Mouse (Mus musculus): ENCODE measurements at regions not wholly inside any gene's neighbourhood (a gene's known extent, or its start where the extent isn't known, plus 50 kb on each side); places are given as distances from the start of the nearest gene placed in this dataset.
"Not testable (repeated sequence)": the region's sequence is repeated elsewhere in the genome, so short reads cannot be mapped to it uniquely, and the experiment has no call there.

- no peak for DNase-seq (ENCODE audit: low spot score in 2 of 2)
These were observed 409.9 kb upstream of the Ercc4 start for GRCm38 (mm10) chr16:12699557-12699956.

- no peak for DNase-seq (ENCODE audit: low spot score in 2 of 2)
These were observed 409.4 kb upstream of the Ercc4 start for GRCm38 (mm10) chr16:12700088-12700487.

DNA sequence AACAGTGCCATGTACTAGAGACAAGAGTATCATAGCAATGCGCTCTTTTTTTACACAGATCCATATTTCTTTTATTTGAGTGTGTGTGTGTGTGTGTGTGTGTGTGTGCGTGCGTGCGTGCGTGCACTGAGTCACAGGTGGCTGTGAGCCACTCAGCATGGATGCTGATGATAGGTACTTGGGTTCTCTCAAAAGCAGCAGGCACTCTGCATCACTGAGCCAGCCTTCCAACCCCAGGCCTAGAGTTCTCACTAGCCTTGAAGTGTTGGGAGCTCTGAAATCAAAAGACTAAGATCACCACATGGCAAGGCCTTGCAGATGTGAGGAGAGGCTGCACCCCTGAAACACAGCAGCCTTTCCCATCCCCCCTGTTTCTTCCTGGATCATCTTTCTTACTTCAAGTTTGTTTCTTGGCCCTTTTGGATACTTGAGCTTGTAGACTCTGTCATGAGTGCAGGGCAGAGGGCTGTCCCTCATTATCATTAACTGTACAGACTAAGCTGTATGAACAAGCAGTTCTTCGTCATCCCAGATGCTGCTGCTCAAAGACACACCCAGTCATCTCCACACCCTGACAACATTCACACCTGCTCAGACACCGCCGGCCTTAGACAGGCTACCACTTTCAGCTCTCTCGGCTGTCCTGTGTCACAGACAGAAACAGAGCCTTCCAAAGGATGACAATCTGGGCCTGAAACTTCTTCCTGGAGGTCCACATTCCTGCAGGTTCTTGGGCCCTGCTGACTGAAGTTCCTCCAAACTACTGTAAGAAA lies 405.5 kb upstream of the Ercc4 start:
- DNase-seq (ENCODE audit: low spot score in 2 of 2), result no peak

- DNase-seq (ENCODE audit: low spot score in 2 of 2), result no peak
These were observed 402.6 kb upstream of the Ercc4 start for GRCm38 (mm10) chr16:12706907-12707306.

GRCm38 (mm10) chr16:12721368-12721767 lies 388.1 kb upstream of the Ercc4 start:
- DNase-seq (ENCODE audit: low spot score in 2 of 2), result not testable (repeated sequence)

DNA sequence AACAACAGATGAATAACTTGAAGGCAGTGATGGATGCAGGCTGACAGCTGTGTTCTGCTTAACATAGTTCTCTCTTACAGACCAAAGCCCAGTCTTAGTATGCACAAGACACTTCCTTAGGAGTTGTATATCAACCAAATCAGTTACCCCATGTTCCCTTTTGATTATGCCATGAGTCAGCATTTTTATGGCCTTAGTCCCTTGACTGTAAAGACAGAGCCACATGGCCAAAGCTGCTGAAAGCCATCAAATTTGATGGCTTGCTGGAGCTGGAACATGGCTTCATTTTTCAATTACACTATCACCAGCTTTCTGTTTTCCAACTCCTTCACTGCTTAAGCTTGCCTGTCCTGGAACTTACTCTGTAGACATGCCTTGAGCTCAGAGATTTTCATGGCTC lies 383.4 kb upstream of the Ercc4 start:
- no peak for DNase-seq (ENCODE audit: low spot score in 2 of 2)

DNA sequence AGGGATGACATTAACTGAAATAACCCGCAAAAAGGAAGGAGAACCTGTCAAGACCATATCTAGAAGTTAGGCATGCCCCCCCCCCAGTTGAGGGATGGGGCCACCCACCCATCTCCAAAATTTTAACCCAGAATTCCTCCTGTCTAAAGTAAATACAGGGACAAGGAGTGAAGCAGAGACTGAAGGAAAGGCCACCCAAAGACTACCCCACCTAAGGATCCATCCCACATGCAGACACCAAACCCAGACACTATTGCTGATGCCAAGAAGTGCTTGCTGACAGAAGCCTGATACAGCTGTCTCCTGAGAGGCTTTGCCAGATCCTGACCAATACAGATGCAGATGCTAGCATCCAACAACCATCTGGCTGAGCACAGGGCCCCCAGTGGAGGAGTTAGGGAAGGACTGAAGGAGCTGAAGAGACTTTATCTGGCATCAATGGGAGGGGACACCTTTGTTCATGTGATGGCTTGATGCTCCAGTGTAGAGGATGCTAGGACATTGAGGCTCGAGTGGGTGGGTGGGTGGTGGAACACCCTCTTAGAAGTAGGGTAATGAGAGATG lies 379.2 kb upstream of the Ercc4 start:
- not testable (repeated sequence) for DNase-seq (ENCODE audit: low spot score in 2 of 2)

GRCm38 (mm10) chr16:12731588-12731987 lies 377.9 kb upstream of the Ercc4 start:
- no peak for DNase-seq (ENCODE audit: low spot score in 2 of 2)

DNA sequence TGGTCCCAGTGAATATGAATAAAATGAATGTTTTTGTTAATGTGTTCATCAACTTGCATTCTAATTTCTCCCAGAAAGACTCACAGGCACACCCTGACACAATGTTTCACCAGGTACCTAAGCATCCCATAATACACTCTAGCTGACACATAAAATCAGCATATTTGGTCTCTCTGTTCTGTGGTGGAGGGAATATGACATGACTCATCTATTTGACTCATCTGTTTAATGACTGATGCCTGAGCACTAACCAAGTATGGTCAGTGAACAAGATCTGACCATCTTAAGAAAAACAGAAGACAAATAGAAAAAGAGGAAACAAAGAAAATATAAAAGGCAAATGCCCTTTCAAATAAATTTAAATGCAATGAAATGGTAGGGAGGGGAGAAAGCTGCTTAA lies 367.0 kb upstream of the Ercc4 start:
- DNase-seq (ENCODE audit: low spot score in 2 of 2), result no peak

DNA sequence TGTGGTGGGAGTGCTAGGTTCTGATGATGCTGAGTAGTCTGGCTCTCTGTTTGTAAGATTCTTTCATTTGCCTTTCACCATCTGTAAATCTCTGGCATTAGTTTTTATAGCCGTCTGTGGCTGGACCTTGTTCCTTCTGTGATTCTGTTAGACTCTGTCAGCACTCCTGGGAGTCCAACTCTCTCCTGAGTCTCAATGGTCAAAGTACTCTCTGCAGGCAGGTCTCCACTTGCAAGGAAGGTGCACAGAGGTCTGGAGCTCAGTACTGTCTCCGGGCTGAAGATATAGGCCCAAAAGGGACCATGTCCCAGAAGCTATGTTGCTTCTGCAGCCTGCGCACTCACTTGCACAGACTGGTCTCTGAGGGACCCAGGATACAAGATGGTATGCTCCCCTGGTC lies 356.3 kb upstream of the Ercc4 start:
- no peak for DNase-seq (ENCODE audit: low spot score in 2 of 2)

DNA sequence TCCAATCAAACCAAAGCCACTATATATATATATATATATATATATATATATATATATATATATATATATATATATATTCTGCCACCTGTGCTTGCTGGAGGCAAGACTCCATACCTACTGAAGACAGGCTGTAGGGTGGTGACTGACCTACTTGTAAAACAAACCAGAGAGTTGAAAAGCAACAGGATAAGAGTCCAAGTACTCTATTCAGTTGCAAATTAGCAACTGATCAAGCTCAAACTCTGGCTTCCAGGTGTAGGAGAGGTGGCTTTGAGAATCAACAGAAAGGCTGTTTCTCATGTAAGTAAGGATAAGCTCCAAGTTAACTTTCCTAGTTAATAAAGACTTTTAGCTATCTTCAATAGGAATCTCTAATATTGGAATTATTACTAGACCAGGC lies 355.1 kb upstream of the Ercc4 start:
- no peak for DNase-seq (ENCODE audit: low spot score in 2 of 2)

GRCm38 (mm10) chr16:12758594-12758993 lies 350.9 kb upstream of the Ercc4 start:
- no peak for DNase-seq (ENCODE audit: low spot score in 2 of 2)

GRCm38 (mm10) chr16:12764166-12764565 lies 345.3 kb upstream of the Ercc4 start:
- no peak for DNase-seq (ENCODE audit: low spot score in 2 of 2)

DNA sequence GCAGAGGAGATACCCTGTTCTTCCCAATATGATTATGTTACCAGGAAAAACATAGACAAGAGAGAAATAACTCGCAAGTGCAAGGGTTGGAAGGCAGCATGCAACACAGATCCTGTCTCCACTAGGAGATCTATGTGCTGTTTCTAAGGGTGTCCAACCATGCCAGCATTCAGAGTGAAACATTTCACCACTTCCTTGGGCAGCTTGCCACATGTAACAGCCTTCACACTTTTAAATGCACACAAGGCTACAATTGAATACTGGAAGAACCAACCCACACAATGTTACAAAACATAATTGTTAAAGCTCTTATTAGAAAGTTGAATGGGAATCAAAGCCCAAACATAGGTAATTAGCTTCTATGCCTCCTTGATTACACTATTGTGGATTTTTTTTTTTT lies 344.9 kb upstream of the Ercc4 start:
- peak; percentile 8 to 33 for DNase-seq (ENCODE audit: low spot score in 2 of 2)

GRCm38 (mm10) chr16:12766846-12767245 lies 342.6 kb upstream of the Ercc4 start:
- DNase-seq (ENCODE audit: low spot score in 2 of 2), result no peak

GRCm38 (mm10) chr16:12768161-12768895 lies 341.2 kb upstream of the Ercc4 start:
- DNase-seq (ENCODE audit: low spot score in 2 of 2), result no peak

- DNase-seq (ENCODE audit: low spot score in 2 of 2), result no peak
These were observed 339.0 kb upstream of the Ercc4 start for GRCm38 (mm10) chr16:12770482-12770881.

GRCm38 (mm10) chr16:12772535-12772934 lies 336.9 kb upstream of the Ercc4 start:
- DNase-seq (ENCODE audit: low spot score in 2 of 2), result no peak

DNA sequence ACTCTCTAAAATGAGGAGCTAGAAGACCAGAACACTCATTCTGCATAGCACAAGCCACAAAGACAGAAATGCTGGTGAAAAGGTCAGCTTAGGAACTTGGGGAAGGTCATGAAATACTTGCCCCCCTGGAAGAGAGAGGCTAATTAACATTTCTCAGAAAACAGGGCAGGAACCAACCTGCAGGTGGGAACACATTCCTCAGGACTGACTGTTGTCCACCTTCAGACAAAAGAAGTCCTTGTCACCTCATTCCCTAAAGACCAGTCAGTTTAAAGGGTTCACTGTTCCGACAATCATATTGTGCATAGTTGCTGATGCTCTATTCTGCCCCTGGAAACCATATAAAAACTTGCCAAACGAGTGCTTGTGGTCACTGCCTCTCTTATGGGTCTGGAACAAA lies 333.6 kb upstream of the Ercc4 start:
- no peak for DNase-seq (ENCODE audit: low spot score in 2 of 2)

GRCm38 (mm10) chr16:12779079-12779478 lies 330.4 kb upstream of the Ercc4 start:
- no peak for DNase-seq (ENCODE audit: low spot score in 2 of 2)

DNA sequence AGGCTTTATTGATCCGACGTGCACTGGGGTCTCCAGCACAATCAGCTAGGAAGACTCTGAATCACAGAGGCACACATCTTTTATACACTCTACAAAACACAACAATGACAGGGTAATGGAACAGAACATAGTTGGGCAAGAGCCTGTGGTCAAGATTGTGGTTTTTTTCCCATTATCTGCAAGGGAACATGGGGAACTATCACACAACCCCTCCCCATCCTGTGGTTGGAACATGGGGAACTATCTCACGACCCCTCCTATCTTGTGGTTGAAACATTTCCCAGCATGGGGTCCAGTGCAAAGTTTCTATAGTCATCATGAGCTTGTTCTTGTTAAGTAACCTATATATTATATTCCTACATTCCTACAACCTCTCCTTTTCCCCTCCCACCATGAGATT lies 328.8 kb upstream of the Ercc4 start:
- no peak for DNase-seq (ENCODE audit: low spot score in 2 of 2)

- no peak for DNase-seq (ENCODE audit: low spot score in 2 of 2)
These were observed 323.7 kb upstream of the Ercc4 start for GRCm38 (mm10) chr16:12785828-12786227.

GRCm38 (mm10) chr16:12798523-12798922 lies 311.0 kb upstream of the Ercc4 start:
- DNase-seq (ENCODE audit: low spot score in 2 of 2), result no peak
